Mouse (Mus musculus): ENCODE measurements around the gene Taldo1. TPM values are rescaled to one million over a fixed set of nuclear protein-coding genes. Genes with fewer than 3 reads are reported as not detected.

The Taldo1 gene
- 13.5 TPM for polyA plus RNA-seq (2014; fragmentation: Illumina TruSeq; extraction: RNeasy Lipid Tissue Mini Kit (QIAGEN cat#74804); ENCODE audit: low read depth, low replicate concordance)

GRCm38 (mm10) chr7:141391625-141392551 lies at the start of gene Taldo1:
TSS of gene Taldo1 (plus strand) at chr7:141392199.

DNA sequence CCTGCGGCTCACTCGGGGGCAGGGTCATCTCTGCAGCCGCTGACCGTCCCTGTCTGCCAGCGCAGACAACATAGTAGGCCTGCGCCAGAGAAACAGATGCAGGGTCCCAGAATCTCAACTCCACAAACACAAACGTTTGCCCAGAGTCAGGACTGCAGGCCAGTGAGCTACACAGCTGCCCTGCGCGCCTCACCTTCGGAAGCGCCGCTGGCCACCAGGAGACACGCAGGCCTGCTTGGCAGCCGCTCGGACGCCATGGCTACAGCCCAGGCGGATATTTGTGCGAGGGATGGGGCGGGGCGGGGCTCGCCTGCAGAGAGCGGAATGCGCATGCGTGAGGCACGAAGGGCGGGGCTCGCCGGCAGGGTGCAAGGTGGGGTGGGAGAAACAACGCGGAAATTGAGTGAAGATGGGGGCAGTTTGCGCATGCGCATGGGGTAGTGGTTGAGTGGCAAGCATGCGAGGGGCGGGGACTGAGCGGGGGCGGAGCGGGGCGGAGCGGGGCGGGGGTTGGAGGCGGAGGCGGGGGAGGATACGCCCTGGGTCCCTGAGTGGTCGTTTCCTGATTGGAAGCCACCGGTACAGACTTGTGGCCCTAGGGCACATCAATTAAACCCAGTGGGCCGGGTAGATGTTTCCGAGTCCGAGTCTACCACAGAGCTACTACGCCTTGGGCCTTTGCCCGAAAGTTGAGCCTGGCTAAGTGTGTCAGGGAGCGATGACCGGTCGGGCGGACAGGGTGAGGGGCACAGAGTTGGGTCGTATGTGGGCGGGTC lies 22.0 kb downstream of the Taldo1 start, which contains the start of gene Gatd1:
Gatd1 (minus strand) TSS at position 328 of the 776 bp plus-strand sequence.

GRCm38 (mm10) chr7:141429310-141429709 lies 37.3 kb downstream of the Taldo1 start, which contains the start of gene Cend1:
TSS of gene Cend1 (minus strand) at chr7:141429491.

GRCm38 (mm10) chr7:141437178-141438120 lies 45.5 kb downstream of the Taldo1 start, which contains the start of gene Slc25a22:
TSS of gene Slc25a22 (minus strand) at chr7:141437892.

DNA sequence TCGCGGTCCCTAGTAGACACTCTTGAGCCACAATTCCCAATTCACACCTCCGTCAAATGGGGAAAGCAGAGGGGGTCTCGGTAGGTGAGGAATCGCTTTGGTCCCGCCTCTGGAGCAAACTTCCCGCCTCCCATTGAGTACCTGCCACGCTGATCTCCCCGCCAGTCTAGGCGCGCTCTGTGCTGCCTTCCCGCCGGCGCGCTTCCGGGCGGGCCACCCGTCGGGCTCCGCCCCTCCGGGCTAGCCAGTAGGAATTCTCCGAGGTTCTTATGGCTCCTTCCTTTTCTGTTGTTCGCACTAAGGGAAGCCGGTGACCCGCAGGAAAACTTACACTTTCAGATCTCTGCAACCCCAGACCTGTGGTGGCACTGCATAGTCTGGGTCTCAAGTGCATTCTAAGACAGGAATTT lies 51.8 kb downstream of the Taldo1 start, which contains the start of gene Pidd1:
Pidd1 (minus strand) TSS at position 198 of the 410 bp plus-strand sequence.

GRCm38 (mm10) chr7:141447110-141447991 lies 55.4 kb downstream of the Taldo1 start, which contains the start of gene Rplp2:
TSS of gene Rplp2 (plus strand) at chr7:141447370.

Other genes with a start within 250 kb of the Taldo1 start
- gene Rnh1, start 219.3 kb upstream of the Taldo1 start, polyA plus RNA-seq (2014; fragmentation: Illumina TruSeq; extraction: RNeasy Lipid Tissue Mini Kit (QIAGEN cat#74804); ENCODE audit: low read depth, low replicate concordance): 5.3 TPM
- 8.3 TPM for gene Hras, start 198.2 kb upstream of the Taldo1 start, polyA plus RNA-seq (2014; fragmentation: Illumina TruSeq; extraction: RNeasy Lipid Tissue Mini Kit (QIAGEN cat#74804); ENCODE audit: low read depth, low replicate concordance)
- gene Lrrc56, start 198.0 kb upstream of the Taldo1 start, polyA plus RNA-seq (2014; fragmentation: Illumina TruSeq; extraction: RNeasy Lipid Tissue Mini Kit (QIAGEN cat#74804); ENCODE audit: low read depth, low replicate concordance): 0.37 TPM
- 0.37 TPM for gene Lmntd2, start 178.1 kb upstream of the Taldo1 start, polyA plus RNA-seq (2014; fragmentation: Illumina TruSeq; extraction: RNeasy Lipid Tissue Mini Kit (QIAGEN cat#74804); ENCODE audit: low read depth, low replicate concordance)
- 3.6 TPM for gene Rassf7, start 176.3 kb upstream of the Taldo1 start, polyA plus RNA-seq (2014; fragmentation: Illumina TruSeq; extraction: RNeasy Lipid Tissue Mini Kit (QIAGEN cat#74804); ENCODE audit: low read depth, low replicate concordance)
- gene Phrf1, start 163.4 kb upstream of the Taldo1 start, polyA plus RNA-seq (2014; fragmentation: Illumina TruSeq; extraction: RNeasy Lipid Tissue Mini Kit (QIAGEN cat#74804); ENCODE audit: low read depth, low replicate concordance): 6.0 TPM
- gene Irf7, start 125.7 kb upstream of the Taldo1 start, polyA plus RNA-seq (2014; fragmentation: Illumina TruSeq; extraction: RNeasy Lipid Tissue Mini Kit (QIAGEN cat#74804); ENCODE audit: low read depth, low replicate concordance): 32.2 TPM
- gene Cdhr5, start 115.4 kb upstream of the Taldo1 start, polyA plus RNA-seq (2014; fragmentation: Illumina TruSeq; extraction: RNeasy Lipid Tissue Mini Kit (QIAGEN cat#74804); ENCODE audit: low read depth, low replicate concordance): 14.3 TPM
- not detected for gene Sct, start 113.1 kb upstream of the Taldo1 start, polyA plus RNA-seq (2014; fragmentation: Illumina TruSeq; extraction: RNeasy Lipid Tissue Mini Kit (QIAGEN cat#74804); ENCODE audit: low read depth, low replicate concordance)
- gene Drd4, start 100.2 kb upstream of the Taldo1 start, polyA plus RNA-seq (2014; fragmentation: Illumina TruSeq; extraction: RNeasy Lipid Tissue Mini Kit (QIAGEN cat#74804); ENCODE audit: low read depth, low replicate concordance): not detected
- gene Deaf1, start 64.5 kb upstream of the Taldo1 start, polyA plus RNA-seq (2014; fragmentation: Illumina TruSeq; extraction: RNeasy Lipid Tissue Mini Kit (QIAGEN cat#74804); ENCODE audit: low read depth, low replicate concordance): 1.4 TPM
- gene Tmem80, start 64.5 kb upstream of the Taldo1 start, polyA plus RNA-seq (2014; fragmentation: Illumina TruSeq; extraction: RNeasy Lipid Tissue Mini Kit (QIAGEN cat#74804); ENCODE audit: low read depth, low replicate concordance): 10.1 TPM
- gene Eps8l2, start 53.3 kb upstream of the Taldo1 start, polyA plus RNA-seq (2014; fragmentation: Illumina TruSeq; extraction: RNeasy Lipid Tissue Mini Kit (QIAGEN cat#74804); ENCODE audit: low read depth, low replicate concordance): 9.6 TPM
- gene Gatd1, start 21.9 kb downstream of the Taldo1 start, polyA plus RNA-seq (2014; fragmentation: Illumina TruSeq; extraction: RNeasy Lipid Tissue Mini Kit (QIAGEN cat#74804); ENCODE audit: low read depth, low replicate concordance): 6.2 TPM
- not detected for gene Cend1, start 37.3 kb downstream of the Taldo1 start, polyA plus RNA-seq (2014; fragmentation: Illumina TruSeq; extraction: RNeasy Lipid Tissue Mini Kit (QIAGEN cat#74804); ENCODE audit: low read depth, low replicate concordance)
- 9.5 TPM for gene Slc25a22, start 45.7 kb downstream of the Taldo1 start, polyA plus RNA-seq (2014; fragmentation: Illumina TruSeq; extraction: RNeasy Lipid Tissue Mini Kit (QIAGEN cat#74804); ENCODE audit: low read depth, low replicate concordance)
- gene Pidd1, start 51.8 kb downstream of the Taldo1 start, polyA plus RNA-seq (2014; fragmentation: Illumina TruSeq; extraction: RNeasy Lipid Tissue Mini Kit (QIAGEN cat#74804); ENCODE audit: low read depth, low replicate concordance): 0.11 TPM
- 11.4 TPM for gene Rplp2, start 55.2 kb downstream of the Taldo1 start, polyA plus RNA-seq (2014; fragmentation: Illumina TruSeq; extraction: RNeasy Lipid Tissue Mini Kit (QIAGEN cat#74804); ENCODE audit: low read depth, low replicate concordance)
- 6.6 TPM for gene Pnpla2, start 63.0 kb downstream of the Taldo1 start, polyA plus RNA-seq (2014; fragmentation: Illumina TruSeq; extraction: RNeasy Lipid Tissue Mini Kit (QIAGEN cat#74804); ENCODE audit: low read depth, low replicate concordance)
- not detected for gene Cracr2b, start 68.9 kb downstream of the Taldo1 start, polyA plus RNA-seq (2014; fragmentation: Illumina TruSeq; extraction: RNeasy Lipid Tissue Mini Kit (QIAGEN cat#74804); ENCODE audit: low read depth, low replicate concordance)
- gene Cd151, start 75.2 kb downstream of the Taldo1 start, polyA plus RNA-seq (2014; fragmentation: Illumina TruSeq; extraction: RNeasy Lipid Tissue Mini Kit (QIAGEN cat#74804); ENCODE audit: low read depth, low replicate concordance): 10.0 TPM
- 2.3 TPM for gene Polr2l, start 82.9 kb downstream of the Taldo1 start, polyA plus RNA-seq (2014; fragmentation: Illumina TruSeq; extraction: RNeasy Lipid Tissue Mini Kit (QIAGEN cat#74804); ENCODE audit: low read depth, low replicate concordance)
- 5.4 TPM for gene Tspan4, start 83.0 kb downstream of the Taldo1 start, polyA plus RNA-seq (2014; fragmentation: Illumina TruSeq; extraction: RNeasy Lipid Tissue Mini Kit (QIAGEN cat#74804); ENCODE audit: low read depth, low replicate concordance)
- 8.9 TPM for gene Chid1, start 147.7 kb downstream of the Taldo1 start, polyA plus RNA-seq (2014; fragmentation: Illumina TruSeq; extraction: RNeasy Lipid Tissue Mini Kit (QIAGEN cat#74804); ENCODE audit: low read depth, low replicate concordance)
- 40.8 TPM for gene Ap2a2, start 170.0 kb downstream of the Taldo1 start, polyA plus RNA-seq (2014; fragmentation: Illumina TruSeq; extraction: RNeasy Lipid Tissue Mini Kit (QIAGEN cat#74804); ENCODE audit: low read depth, low replicate concordance)

Data from liver, adult 10 weeks (tissue).